Mouse (Mus musculus): ENCODE results near the gene Fancc. TPM values are rescaled to one million over a fixed set of nuclear protein-coding genes. Genes with fewer than 3 reads are reported as not detected.
"Not testable (repeated sequence)": the region's sequence is repeated elsewhere in the genome, so short reads cannot be mapped to it uniquely, and the experiment has no call there.

Gene Fancc
- polyA plus RNA-seq, 1 experiment from 2014 or later, result 23.7 TPM

GRCm38 (mm10) chr13:63373460-63374166, 123.5 kb downstream of the Fancc start:
- ATAC-seq (ENCODE audit: insufficient number of reproducible peaks, insufficient read depth, low FRiP score, low TSS enrichment), result no peak
- Histone ChIP-seq H3K36me3 (no peaks in the 10 kb centered on the region), H3K27ac (no peak overlapping the region), H3K4me2 (replicated peaks) (no peak overlapping the region), H3K9ac (no peak overlapping the region), H3K27me3 (no peaks in the 10 kb centered on the region), H3K4me3 (no peak overlapping the region), H3K4me1 (no peaks in the 10 kb centered on the region), H3K9me3 (no peaks in the 10 kb centered on the region)
- 73% methylated on average over 7 of the region's 7 CpGs for WGBS

DNA sequence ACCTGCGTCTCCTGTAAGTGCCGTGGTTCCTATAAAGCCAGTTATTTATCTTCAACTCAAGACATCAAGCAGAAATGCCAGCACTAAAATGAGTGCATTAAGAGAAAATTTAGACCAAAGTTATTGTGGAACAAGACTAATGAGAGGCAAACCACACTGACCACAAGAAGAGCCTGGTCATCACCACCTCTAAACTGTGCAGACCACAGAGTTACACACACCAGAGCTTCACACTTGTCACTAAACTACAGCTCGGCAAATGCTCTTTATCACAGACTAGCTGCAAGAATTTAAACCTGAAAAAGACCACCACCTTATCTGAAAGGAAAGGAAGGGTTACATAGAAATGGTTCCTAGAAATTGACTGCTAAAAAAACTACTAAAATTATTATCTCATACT, 135.3 kb downstream of the Fancc start:
- no peaks in the 10 kb centered on the region for H3K9me3 ChIP-seq
- no peak overlapping the region for H3K4me2 ChIP-seq (replicated peaks)
- no peaks in the 10 kb centered on the region for H3K27me3 ChIP-seq
- H3K36me3 ChIP-seq, result no peaks in the 10 kb centered on the region
- no peak overlapping the region for H3K9ac ChIP-seq
- ATAC-seq (ENCODE audit: insufficient number of reproducible peaks, insufficient read depth, low FRiP score, low TSS enrichment), result no peak
- H3K4me1 ChIP-seq, result 0 out of 2 replicates have a peak, but pooled peaks cover 7% of the 10 kb centered on the region
- H3K27ac ChIP-seq, result no peak overlapping the region
- WGBS, result 90% methylated on average over 3 of the region's 3 CpGs
- no peak overlapping the region for H3K4me3 ChIP-seq

- Histone ChIP-seq H3K4me1 (0 out of 2 replicates have a peak, but pooled peaks cover 7% of the 10 kb centered on the region), H3K9ac (no peak overlapping the region), H3K36me3 (no peaks in the 10 kb centered on the region), H3K4me3 (no peak overlapping the region), H3K9me3 (no peaks in the 10 kb centered on the region), H3K4me2 (replicated peaks) (no peak overlapping the region), H3K27ac (no peak overlapping the region), H3K27me3 (no peaks in the 10 kb centered on the region)
- WGBS, result 76% methylated on average over 4 of the region's 4 CpGs
- ATAC-seq (ENCODE audit: insufficient number of reproducible peaks, insufficient read depth, low FRiP score, low TSS enrichment), result no peak
These were observed 136.8 kb downstream of the Fancc start for GRCm38 (mm10) chr13:63360111-63360885.

- no peak overlapping the region for H3K4me2 ChIP-seq (replicated peaks)
- no peaks in the 10 kb centered on the region for H3K36me3 ChIP-seq
- 0 out of 2 replicates have a peak, but pooled peaks cover 7% of the 10 kb centered on the region for H3K4me1 ChIP-seq
- no peak overlapping the region for H3K9ac ChIP-seq
- WGBS, result 90% methylated on average over 4 of the region's 4 CpGs
- no peak overlapping the region for H3K4me3 ChIP-seq
- H3K27ac ChIP-seq, result no peak overlapping the region
- no peaks in the 10 kb centered on the region for H3K27me3 ChIP-seq
- no peak for ATAC-seq (ENCODE audit: insufficient number of reproducible peaks, insufficient read depth, low FRiP score, low TSS enrichment)
- no peaks in the 10 kb centered on the region for H3K9me3 ChIP-seq
These were observed 137.7 kb downstream of the Fancc start for GRCm38 (mm10) chr13:63359393-63359792.

GRCm38 (mm10) chr13:63356558-63356957, 140.5 kb downstream of the Fancc start:
- ATAC-seq (ENCODE audit: insufficient number of reproducible peaks, insufficient read depth, low FRiP score, low TSS enrichment), result no peak
- H3K9me3 ChIP-seq, result no peaks in the 10 kb centered on the region
- no peak overlapping the region for H3K4me2 ChIP-seq (replicated peaks)
- H3K27ac ChIP-seq, result no peak overlapping the region
- no peaks in the 10 kb centered on the region for H3K4me1 ChIP-seq
- H3K9ac ChIP-seq, result no peak overlapping the region
- no peaks in the 10 kb centered on the region for H3K36me3 ChIP-seq
- WGBS, result 29% methylated on average over 3 of the region's 3 CpGs
- H3K4me3 ChIP-seq, result no peak overlapping the region
- no peaks in the 10 kb centered on the region for H3K27me3 ChIP-seq

DNA sequence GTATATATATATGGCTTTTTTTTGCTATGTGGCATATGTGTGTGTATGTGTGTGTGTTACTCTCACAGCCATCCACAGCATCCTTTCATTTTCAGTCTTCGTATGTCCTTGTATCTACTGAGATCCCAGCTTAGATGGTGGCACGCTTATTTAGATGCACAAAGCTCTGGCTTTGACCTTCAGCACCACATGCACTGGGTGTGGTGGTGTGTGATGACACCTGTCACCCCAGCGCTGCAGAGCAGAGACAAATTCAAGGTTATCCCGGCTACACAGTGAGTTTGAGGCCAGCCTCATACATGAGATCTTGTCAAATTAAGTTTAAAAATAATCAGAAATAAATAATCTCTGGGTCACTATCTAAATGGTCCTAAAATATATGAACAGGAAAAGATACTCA, 141.0 kb downstream of the Fancc start:
- H3K4me1 ChIP-seq, result no peaks in the 10 kb centered on the region
- no peak for ATAC-seq (ENCODE audit: insufficient number of reproducible peaks, insufficient read depth, low FRiP score, low TSS enrichment)
- no peak overlapping the region for H3K4me3 ChIP-seq
- H3K9me3 ChIP-seq, result no peaks in the 10 kb centered on the region
- H3K27me3 ChIP-seq, result no peaks in the 10 kb centered on the region
- no peak overlapping the region for H3K4me2 ChIP-seq (replicated peaks)
- H3K27ac ChIP-seq, result no peak overlapping the region
- WGBS, result 91% methylated on average over 4 of the region's 4 CpGs
- H3K36me3 ChIP-seq, result no peaks in the 10 kb centered on the region
- no peak overlapping the region for H3K9ac ChIP-seq

GRCm38 (mm10) chr13:63353312-63353711, 143.8 kb downstream of the Fancc start:
- H3K27me3 ChIP-seq; H3K4me3 ChIP-seq; H3K9me3 ChIP-seq; H3K36me3 ChIP-seq; H3K4me2 ChIP-seq (replicated peaks); ATAC-seq (ENCODE audit: insufficient number of reproducible peaks, insufficient read depth, low FRiP score, low TSS enrichment); H3K9ac ChIP-seq; H3K27ac ChIP-seq; H3K4me1 ChIP-seq: not testable (repeated sequence)
- WGBS, result 79% methylated on average over 4 of the region's 4 CpGs

DNA sequence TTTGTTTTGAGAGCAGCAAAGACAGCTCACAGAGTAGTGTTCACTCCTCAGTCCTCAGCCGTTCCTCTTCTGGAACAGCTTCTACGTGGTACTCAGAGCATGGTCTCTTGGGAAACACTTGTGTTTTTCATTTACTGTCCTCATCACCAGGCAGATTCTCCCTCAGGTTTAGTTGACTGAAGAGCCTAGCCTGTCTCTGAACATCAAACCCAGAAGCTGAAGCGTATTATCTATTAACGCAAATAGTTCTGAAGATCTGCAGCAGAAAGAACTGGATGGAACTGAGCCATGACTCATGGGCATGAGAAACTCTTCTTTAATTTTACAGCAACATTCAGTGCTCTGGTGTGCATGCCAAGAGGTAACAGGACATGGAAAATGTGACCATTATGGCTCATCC, 147.0 kb downstream of the Fancc start:
- whole genome bisulfite sequencing, result 85% methylated on average over 4 of the region's 4 CpGs
- Histone ChIP-seq H3K4me1 (no peaks in the 10 kb centered on the region), H3K9ac (no peak overlapping the region), H3K36me3 (no peaks in the 10 kb centered on the region), H3K4me2 (replicated peaks) (no peak overlapping the region), H3K27ac (no peak overlapping the region), H3K27me3 (no peaks in the 10 kb centered on the region), H3K4me3 (no peak overlapping the region), H3K9me3 (no peaks in the 10 kb centered on the region)
- no peak for ATAC-seq (ENCODE audit: insufficient number of reproducible peaks, insufficient read depth, low FRiP score, low TSS enrichment)

- H3K4me2 ChIP-seq (replicated peaks), result no peak overlapping the region
- no peak overlapping the region for H3K9ac ChIP-seq
- no peak for ATAC-seq (ENCODE audit: insufficient number of reproducible peaks, insufficient read depth, low FRiP score, low TSS enrichment)
- H3K4me3 ChIP-seq, result no peak overlapping the region
- H3K27ac ChIP-seq, result no peak overlapping the region
- H3K36me3 ChIP-seq, result no peaks in the 10 kb centered on the region
- H3K4me1 ChIP-seq, result no peaks in the 10 kb centered on the region
- H3K27me3 ChIP-seq, result no peaks in the 10 kb centered on the region
- WGBS, result 71% methylated on average over 2 of the region's 2 CpGs
- no peaks in the 10 kb centered on the region for H3K9me3 ChIP-seq
These were observed 149.4 kb downstream of the Fancc start for GRCm38 (mm10) chr13:63347639-63348038.

- no peaks in the 10 kb centered on the region for H3K27me3 ChIP-seq
- H3K4me2 ChIP-seq (replicated peaks), result no peak overlapping the region
- H3K36me3 ChIP-seq, result no peaks in the 10 kb centered on the region
- 80% methylated on average over 5 of the region's 5 CpGs for WGBS
- no peak overlapping the region for H3K9ac ChIP-seq
- no peak overlapping the region for H3K27ac ChIP-seq
- no peak for ATAC-seq (ENCODE audit: insufficient number of reproducible peaks, insufficient read depth, low FRiP score, low TSS enrichment)
- H3K4me3 ChIP-seq, result no peak overlapping the region
- no peaks in the 10 kb centered on the region for H3K9me3 ChIP-seq
- no peaks in the 10 kb centered on the region for H3K4me1 ChIP-seq
These were observed 151.4 kb downstream of the Fancc start for GRCm38 (mm10) chr13:63345476-63346225.

DNA sequence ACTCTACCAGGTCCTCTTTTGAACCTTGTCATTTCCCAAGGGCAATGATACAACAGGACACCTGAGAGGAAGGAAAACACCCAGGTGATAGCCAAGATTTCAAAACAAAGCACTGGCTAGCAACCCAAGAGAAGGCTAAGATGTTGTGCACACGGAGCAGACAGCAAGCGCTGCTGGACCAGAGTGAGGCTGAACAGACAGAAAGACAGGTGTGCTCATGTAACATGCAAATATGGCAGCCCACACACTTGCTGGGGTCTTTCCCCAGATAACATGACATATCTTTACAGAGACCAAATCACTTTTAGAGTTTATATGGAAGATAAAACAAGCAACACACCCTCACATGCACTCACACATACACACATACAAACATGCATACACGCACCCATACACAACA, 152.6 kb downstream of the Fancc start:
- no peak overlapping the region for H3K9ac ChIP-seq
- no peaks in the 10 kb centered on the region for H3K4me1 ChIP-seq
- no peak overlapping the region for H3K4me3 ChIP-seq
- H3K4me2 ChIP-seq (replicated peaks), result no peak overlapping the region
- WGBS, result 95% methylated on average over 3 of the region's 3 CpGs
- no peaks in the 10 kb centered on the region for H3K27me3 ChIP-seq
- no peaks in the 10 kb centered on the region for H3K9me3 ChIP-seq
- no peak for ATAC-seq (ENCODE audit: insufficient number of reproducible peaks, insufficient read depth, low FRiP score, low TSS enrichment)
- no peaks in the 10 kb centered on the region for H3K36me3 ChIP-seq
- no peak overlapping the region for H3K27ac ChIP-seq

DNA sequence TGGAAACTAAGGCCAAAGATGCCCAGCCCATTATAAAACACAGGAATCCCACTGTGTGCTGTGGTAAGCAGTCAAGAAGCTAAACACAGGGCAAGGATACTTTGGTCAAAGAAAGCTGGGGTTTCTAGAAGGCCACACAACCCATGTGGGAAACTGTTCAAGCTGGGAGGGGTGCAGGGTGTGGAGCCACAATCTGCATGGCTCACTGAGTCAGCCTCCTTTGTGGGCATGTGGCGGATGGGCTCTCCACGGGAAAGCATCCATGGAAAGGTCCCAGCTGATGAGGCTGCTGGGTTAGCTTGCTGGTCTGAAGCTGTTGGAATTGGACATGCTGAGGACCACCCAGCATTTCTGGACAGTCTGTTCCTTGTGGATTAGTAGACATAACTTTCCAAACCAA, 154.3 kb downstream of the Fancc start:
- H3K27me3 ChIP-seq, result no peaks in the 10 kb centered on the region
- H3K4me2 ChIP-seq (replicated peaks), result no peak overlapping the region
- no peaks in the 10 kb centered on the region for H3K36me3 ChIP-seq
- H3K9me3 ChIP-seq, result no peaks in the 10 kb centered on the region
- 89% methylated on average over 2 of the region's 2 CpGs for WGBS
- ATAC-seq (ENCODE audit: insufficient number of reproducible peaks, insufficient read depth, low FRiP score, low TSS enrichment), result no peak
- H3K4me3 ChIP-seq, result no peak overlapping the region
- no peak overlapping the region for H3K9ac ChIP-seq
- H3K27ac ChIP-seq, result no peak overlapping the region
- H3K4me1 ChIP-seq, result peaks cover 2% of the 10 kb centered on the region

Data from embryonic facial prominence, embryonic 12.5 days (tissue).